Mouse (Mus musculus) intestine, postnatal 0 days (tissue): ENCODE data around the gene Lsm3. TPM values are rescaled to one million over a fixed set of nuclear protein-coding genes. Genes with fewer than 3 reads are reported as not detected.

Experiments
- ATAC-seq: fragments of 200-750 bp; cut with Nextera tagmentation; 2 replicates; pipeline ENCODE4 v1.8.0; 2017; ENCODE audit warnings: mild to moderate bottlenecking, moderate TSS enrichment, moderate library complexity
- H3K27ac ChIP-seq: fragments of 300-500 bp; sonication (generic); 2 replicates; pipeline ENCODE4 v1.5.1; 2014; ENCODE audit warnings: mild to moderate bottlenecking, low read depth, low read length, moderate library complexity
- H3K27me3 ChIP-seq: fragments of 300-500 bp; sonication (generic); replicated peaks from 2 replicates; pipeline ENCODE4 v1.6.1; 2014; ENCODE audit warnings: low read length, mixed read lengths; ENCODE audit not compliant: control insufficient read depth, insufficient read depth
- H3K36me3 ChIP-seq: fragments of 300-500 bp; sonication (generic); 2 replicates; pipeline ENCODE4 v1.6.1; 2014; ENCODE audit warnings: mild to moderate bottlenecking, moderate library complexity; ENCODE audit not compliant: control insufficient read depth, insufficient read depth
- H3K4me1 ChIP-seq: fragments of 300-500 bp; sonication (generic); replicated peaks from 2 replicates; pipeline ENCODE4 v1.6.1; 2014; ENCODE audit warnings: antibody characterized with exemption, low read length, mixed read lengths; ENCODE audit not compliant: control insufficient read depth, insufficient read depth
- H3K4me2 ChIP-seq: fragments of 300-500 bp; sonication (generic); replicated peaks from 2 replicates; pipeline ENCODE4 v1.6.1; 2014; ENCODE audit warnings: low read depth, mild to moderate bottlenecking, moderate library complexity
- H3K4me3 ChIP-seq: fragments of 300-500 bp; sonication (generic); 2 replicates; pipeline ENCODE4 v1.5.1; 2014; ENCODE audit warnings: low read depth, low read length
- H3K9ac ChIP-seq: fragments of 300-500 bp; sonication (generic); 2 replicates; pipeline ENCODE4 v1.6.1; 2014; ENCODE audit warnings: mild to moderate bottlenecking, low read depth, low read length
- H3K9me3 ChIP-seq: fragments of 300-500 bp; sonication (generic); 2 replicates; pipeline ENCODE4 v1.6.1; 2016; ENCODE audit warnings: mixed run types; ENCODE audit not compliant: control insufficient read depth
- CTCF ChIP-seq: sonication (generic); IDR thresholded peaks from 2 replicates; pipeline ENCODE4 v1.5.1; 2016; ENCODE audit warnings: low read depth, mild to moderate bottlenecking, control low read depth, antibody characterized with exemption, moderate library complexity
- WGBS: fragments of 180-500 bp; shearing (Covaris S2); extraction: QIAGEN DNeasy Blood & Tissue Kit; methylation state at CpG from one replicate; pipeline ENCODE4 v1.1.7; 2014; 5-methylcytosine and 5-hydroxymethylcytosine counted together
- polyA plus RNA-seq: library from polyadenylated mRNA; unstranded; fragments of >200 nt; fragmentation: Nextera tagmentation; extraction: Ambion mirVana; gene quantifications from 2 replicates; pipeline ENCODE4 v1.2.1, GENCODE M21; 2015

Gene Lsm3
- polyA plus RNA-seq, 1 experiment from 2014 or later = 139 TPM

DNA sequence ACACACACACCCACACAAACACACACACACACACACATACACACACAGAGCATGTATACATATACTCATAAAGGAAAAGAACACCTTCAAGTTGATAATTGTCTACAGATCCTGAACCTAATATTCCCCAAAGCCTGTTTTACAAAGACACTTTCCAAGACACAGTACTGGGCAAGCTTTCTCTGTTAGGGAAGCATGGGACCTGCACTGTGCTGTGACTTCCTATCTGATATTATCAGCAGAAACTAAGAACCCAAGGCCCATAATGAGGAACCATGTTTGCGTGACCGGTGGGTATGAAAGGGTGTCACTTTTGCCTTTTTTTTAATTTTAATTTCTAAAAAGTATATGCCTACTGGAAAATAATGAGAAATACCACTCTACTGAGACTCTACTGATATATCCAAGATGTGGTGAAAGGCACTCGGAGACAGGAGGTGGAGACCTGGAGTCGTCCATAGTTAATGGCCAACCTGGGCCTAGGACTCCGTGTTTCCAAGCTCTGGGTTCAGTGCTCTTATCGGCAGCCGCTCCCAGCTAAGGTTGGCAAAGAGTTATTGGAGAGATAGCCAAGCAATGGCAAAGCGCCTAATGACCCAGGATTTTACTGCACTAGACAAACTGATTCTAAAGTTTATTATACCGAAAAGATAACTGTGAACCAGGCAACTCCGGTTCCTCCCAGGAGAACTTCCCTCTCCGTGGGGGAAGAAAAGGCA, 20.5 kb downstream of the Lsm3 start:
- peak; percentile 89 for ATAC-seq
- no peaks in the 10 kb centered on the region for H3K27me3 ChIP-seq
- H3K4me3 ChIP-seq = no peak overlapping the region
- H3K27ac ChIP-seq = peak overlapping the region; percentile 55
- H3K9ac ChIP-seq = no peak overlapping the region
- H3K4me1 ChIP-seq = peaks cover 16% of the 10 kb centered on the region
- H3K4me2 ChIP-seq = 0 out of 2 replicates have a peak overlapping the region, but pooled peaks have one; percentile 17
- 33% methylated on average over 11 of the region's 11 CpGs for WGBS
- no peaks in the 10 kb centered on the region for H3K9me3 ChIP-seq
- TF ChIP-seq CTCF = 0 out of 2 replicates have a peak, but pooled peaks have one; percentile 13
- no peaks in the 10 kb centered on the region for H3K36me3 ChIP-seq

DNA sequence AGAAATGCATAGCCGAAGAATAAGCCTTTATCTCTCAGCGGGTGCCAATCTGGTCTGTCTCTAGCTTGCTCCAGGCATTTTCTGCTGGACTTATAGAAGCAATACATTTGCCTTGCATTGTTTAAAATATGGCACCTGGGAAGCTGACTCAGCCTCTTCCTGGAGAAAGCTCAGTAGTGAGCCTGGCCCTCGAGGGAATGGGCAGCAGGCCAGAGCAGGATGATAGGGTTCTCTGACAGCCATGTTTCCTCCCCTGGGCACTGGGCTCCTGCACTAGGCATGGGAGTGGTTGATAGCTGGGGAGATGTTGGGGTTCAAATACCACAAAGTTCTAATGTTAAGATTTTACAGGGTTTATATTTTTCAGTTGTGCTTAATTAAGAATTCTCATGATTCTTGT, 25.5 kb downstream of the Lsm3 start:
- Histone ChIP-seq H3K9me3 (no peaks in the 10 kb centered on the region), H3K36me3 (no peaks in the 10 kb centered on the region), H3K27ac (peak overlapping the region; percentile 15; the same call in 1 of the 2 replicates), H3K4me1 (peaks cover 7% of the 10 kb centered on the region), H3K27me3 (no peaks in the 10 kb centered on the region), H3K9ac (no peak overlapping the region), H3K4me2 (no peak overlapping the region), H3K4me3 (no peak overlapping the region)
- 37% methylated on average over 3 of the region's 3 CpGs for WGBS
- TF ChIP-seq CTCF = no peak
- no peak for ATAC-seq

- Histone ChIP-seq H3K27ac (no peak overlapping the region), H3K4me2 (no peak overlapping the region), H3K9ac (no peak overlapping the region), H3K4me3 (no peak overlapping the region), H3K36me3 (no peaks in the 10 kb centered on the region), H3K4me1 (peaks cover 5% of the 10 kb centered on the region), H3K27me3 (no peaks in the 10 kb centered on the region), H3K9me3 (no peaks in the 10 kb centered on the region)
- 73% methylated on average over 5 of the region's 5 CpGs for WGBS
- no peak for ATAC-seq
- no peak for TF ChIP-seq CTCF
Observed at GRCm38 (mm10) chr6:91543056-91543455, 27.3 kb downstream of the Lsm3 start.

DNA sequence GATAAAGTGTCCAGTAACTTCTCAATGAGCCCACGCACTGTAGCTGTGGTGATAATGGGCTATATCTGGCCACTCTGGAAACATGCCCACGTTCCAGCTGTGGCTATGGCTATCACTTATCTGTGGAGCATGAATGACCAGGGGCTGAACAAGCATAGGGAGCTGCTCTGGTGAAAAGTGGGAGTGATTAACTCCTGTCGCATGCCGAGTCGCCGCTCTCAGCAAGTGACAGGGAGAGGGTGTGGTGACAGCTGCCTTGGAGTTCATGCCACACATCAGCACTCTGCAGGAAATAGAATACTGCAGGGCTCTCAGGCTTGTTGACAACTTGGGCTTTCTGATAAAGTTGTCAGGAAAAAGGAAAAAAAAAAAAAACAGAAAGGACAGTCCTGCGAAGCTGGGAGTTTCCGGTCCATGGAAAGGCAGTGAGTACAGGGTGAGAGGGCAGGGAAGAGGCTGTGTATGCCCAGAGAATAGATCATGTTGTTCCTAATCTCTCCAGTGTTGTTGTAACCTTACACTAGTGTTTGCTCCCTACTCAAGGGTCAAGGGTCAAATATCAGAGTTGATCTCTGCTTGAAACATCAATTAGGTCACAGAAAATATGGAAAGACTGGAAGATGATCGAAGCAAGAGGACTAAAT, 30.6 kb downstream of the Lsm3 start:
- Histone ChIP-seq H3K27me3 (no peaks in the 10 kb centered on the region), H3K9ac (no peak overlapping the region), H3K4me2 (0 out of 2 replicates have a peak overlapping the region, but pooled peaks have one; percentile 24), H3K27ac (no peak overlapping the region), H3K9me3 (no peaks in the 10 kb centered on the region), H3K4me1 (peaks cover under 1% of the 10 kb centered on the region; the same call in 1 of the 2 replicates), H3K36me3 (no peaks in the 10 kb centered on the region), H3K4me3 (no peak overlapping the region)
- ATAC-seq = peak; percentile 68
- TF ChIP-seq CTCF = no peak
- WGBS = 22% methylated on average over 9 of the region's 9 CpGs

GRCm38 (mm10) chr6:91547313-91547712, 31.6 kb downstream of the Lsm3 start:
- no peak overlapping the region for H3K4me3 ChIP-seq
- TF ChIP-seq CTCF = no peak
- H3K4me1 ChIP-seq = no peaks in the 10 kb centered on the region; the same call in 1 of the 2 replicates
- no peak overlapping the region for H3K4me2 ChIP-seq
- no peak for ATAC-seq
- H3K9me3 ChIP-seq = no peaks in the 10 kb centered on the region
- no peaks in the 10 kb centered on the region for H3K36me3 ChIP-seq
- H3K27ac ChIP-seq = no peak overlapping the region
- no peaks in the 10 kb centered on the region for H3K27me3 ChIP-seq
- no peak overlapping the region for H3K9ac ChIP-seq
- 66% methylated on average over 1 of the region's 1 CpGs for WGBS

DNA sequence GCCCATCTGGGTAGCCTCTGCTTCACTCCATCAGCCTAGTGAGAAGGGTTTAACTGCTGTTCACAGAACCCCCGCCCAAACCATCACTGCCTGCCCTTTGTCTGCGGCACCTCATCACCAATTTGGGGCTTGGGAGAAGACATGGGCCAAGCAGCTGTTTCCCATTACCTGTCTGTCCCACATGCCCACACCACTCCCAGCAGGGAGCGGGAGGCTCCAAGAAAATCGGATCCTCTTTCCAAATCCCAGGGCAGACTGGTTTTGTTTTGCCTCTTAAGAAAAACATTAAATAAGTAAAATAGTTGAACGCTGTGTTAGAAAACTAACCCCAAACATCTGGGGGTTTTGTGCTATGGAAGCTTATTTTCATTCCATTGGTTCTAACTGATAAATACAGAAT, 33.9 kb downstream of the Lsm3 start:
- H3K27ac ChIP-seq = no peak overlapping the region
- no peaks in the 10 kb centered on the region; the same call in 1 of the 2 replicates for H3K4me1 ChIP-seq
- no peak overlapping the region for H3K4me3 ChIP-seq
- H3K4me2 ChIP-seq = no peak overlapping the region
- no peak for ATAC-seq
- no peaks in the 10 kb centered on the region for H3K9me3 ChIP-seq
- WGBS = 76% methylated on average over 5 of the region's 5 CpGs
- no peak for TF ChIP-seq CTCF
- H3K36me3 ChIP-seq = no peaks in the 10 kb centered on the region
- H3K9ac ChIP-seq = no peak overlapping the region
- H3K27me3 ChIP-seq = no peaks in the 10 kb centered on the region
